Mouse (Mus musculus) left cerebral cortex, postnatal 10 days (tissue): ENCODE measurements at regions not wholly inside any gene's neighbourhood (a gene's known extent, or its start where the extent isn't known, plus 50 kb on each side); places are given as distances from the start of the nearest gene placed in this dataset.
A peak's percentile ranks its signal among the peaks of the same experiment; 100 is the strongest.
"Not testable (repeated sequence)": the region's sequence is repeated elsewhere in the genome, so short reads cannot be mapped to it uniquely, and the experiment has no call there.

ENCODE experiments used
- DNase-seq, 2 experiments: peaks; one replicate each; pipeline ENCODE4 v3.0.0; 2021 to 2022; ENCODE audit warnings: low spot score in 2 of 2, mixed read lengths in 1 of 2; ENCODE audit errors: extremely low spot score in 1 of 2
- intact Hi-C: fragments of 180-260 bp; cut with DNase I; formaldehyde crosslinking; loops from one replicate; pipeline ENCODE4 v1.15.1; 2025

DNA sequence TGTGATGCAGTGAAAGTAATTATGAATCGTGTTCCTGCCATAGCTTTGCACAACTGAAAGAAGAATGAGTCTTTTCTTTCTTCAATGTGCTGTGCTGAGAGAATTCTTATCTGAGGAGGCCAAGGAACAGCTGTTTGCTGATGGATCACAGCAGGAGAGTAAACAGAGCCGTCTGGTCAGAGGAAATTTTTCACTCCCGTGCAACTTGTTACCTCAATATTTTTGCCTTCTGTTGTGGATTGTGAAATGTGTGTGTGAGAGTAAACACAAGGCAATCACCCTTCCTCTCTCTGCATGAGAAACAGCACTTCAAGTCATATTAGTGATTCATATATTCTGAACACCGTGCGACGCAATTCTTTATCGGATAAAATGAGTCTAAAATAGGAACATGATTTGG is 171.9 kb downstream of the Epm2a start:
- intact Hi-C loops, result no loop called here
- DNase-seq, result no peak

DNA sequence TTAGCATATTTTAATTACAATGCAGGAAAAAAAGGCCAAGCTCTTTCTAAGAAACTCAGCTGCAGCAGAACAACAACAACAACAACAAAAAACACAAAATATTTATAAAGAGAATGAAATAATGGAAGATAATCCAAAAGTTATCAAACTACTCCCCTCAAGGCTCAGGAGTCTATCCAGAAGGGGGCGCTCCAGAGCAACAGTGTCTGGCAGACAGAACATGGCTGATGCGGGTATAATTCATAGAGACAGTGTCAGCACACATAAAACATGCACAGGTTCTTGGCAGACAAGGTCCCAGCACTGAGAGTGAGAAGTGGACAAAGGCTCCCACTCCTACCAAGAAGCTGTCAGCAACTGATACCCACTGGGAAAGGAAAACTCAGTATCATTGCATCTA is 173.9 kb downstream of the Epm2a start:
- no peak for DNase-seq
- intact Hi-C loops, result no loop called here

DNA sequence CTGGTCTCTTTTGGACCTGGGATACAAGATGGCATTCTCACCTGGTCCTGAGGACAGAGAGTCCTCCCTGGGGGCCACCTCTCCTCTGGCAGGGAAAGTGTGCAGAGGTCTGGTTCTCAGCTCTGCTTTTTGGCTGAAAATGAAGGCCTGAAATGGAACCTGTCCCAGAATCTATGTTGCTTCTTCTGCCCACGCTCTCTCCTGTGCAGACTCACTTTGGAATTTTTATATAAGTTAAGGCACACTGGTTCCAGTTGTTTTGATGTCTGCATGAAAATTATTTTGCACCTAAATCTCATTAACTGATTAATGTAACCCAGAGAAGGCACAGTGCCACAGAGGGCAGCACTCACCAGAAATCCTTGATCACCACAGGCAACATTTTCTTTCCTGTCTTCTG is 188.1 kb downstream of the Epm2a start:
- intact Hi-C loops, result no loop called here
- no peak for DNase-seq

DNA sequence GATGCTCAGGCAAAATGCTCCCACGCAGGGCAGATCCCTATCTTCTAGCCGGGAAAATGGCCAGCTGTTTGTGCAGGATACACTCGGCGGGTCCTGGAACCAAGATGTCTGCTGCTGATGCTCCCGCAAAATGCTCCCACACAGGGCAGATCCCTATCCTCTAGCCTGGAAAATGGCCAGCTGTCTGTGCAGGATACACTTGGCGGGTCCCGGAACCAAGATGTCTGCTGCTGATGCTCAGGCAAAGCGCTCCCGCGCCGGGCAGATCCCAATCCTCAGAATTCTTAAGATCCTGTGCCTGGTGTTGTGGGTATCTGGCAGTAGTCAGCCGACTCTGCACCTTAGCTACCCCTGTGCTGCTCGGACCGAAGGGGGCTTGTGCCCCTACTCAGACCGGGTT is 212.2 kb downstream of the Epm2a start:
- intact Hi-C loops, DNase-seq: not testable (repeated sequence)

DNA sequence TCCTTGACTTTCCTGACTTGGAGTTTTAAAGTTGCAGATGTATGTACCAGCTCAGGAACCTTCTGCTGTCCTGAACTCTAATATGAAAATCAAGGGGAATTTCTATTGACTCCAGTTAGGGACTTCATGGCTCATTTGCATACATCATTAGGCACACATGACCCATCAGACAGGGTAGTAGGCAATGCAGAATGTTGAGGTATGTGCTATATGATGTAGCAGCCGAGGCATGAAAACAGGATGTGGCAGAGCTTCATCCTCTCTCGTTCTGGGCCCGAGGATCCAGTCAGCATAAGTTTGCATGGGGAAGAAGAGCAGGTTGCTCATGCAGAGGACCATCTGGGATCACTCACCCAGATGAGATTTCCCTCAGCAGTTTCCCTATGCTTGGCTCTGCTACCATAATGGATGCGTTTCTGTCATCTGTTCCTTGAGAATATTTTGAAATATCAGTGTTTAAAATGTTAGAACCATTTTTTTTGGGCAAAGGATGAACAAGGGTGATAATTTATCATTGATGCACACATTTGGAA is 227.4 kb downstream of the Epm2a start:
- intact Hi-C loops, result no loop called here
- DNase-seq, result peak in 1 of 2 experiments; percentile 10

DNA sequence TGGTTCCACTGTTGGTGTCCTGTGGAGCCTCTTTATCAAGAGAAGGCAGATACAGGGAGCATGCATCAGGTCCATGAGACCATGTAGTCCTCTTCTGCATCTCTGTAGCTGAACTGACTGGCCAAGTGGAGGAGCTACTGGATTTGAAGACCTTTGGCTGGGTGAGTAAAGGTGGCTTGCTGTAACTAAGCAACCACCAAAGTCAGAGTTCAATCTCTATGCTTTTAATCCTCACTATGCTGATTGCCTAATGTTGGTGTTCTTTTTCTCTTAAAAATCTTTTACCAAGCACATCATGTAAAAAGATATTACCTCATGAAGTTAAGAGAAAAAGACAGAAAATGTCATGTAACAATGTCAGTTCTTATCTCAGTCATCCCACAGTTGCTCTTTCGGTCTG is 265.2 kb downstream of the Epm2a start:
- intact Hi-C loops, result no loop called here
- DNase-seq, result no peak

DNA sequence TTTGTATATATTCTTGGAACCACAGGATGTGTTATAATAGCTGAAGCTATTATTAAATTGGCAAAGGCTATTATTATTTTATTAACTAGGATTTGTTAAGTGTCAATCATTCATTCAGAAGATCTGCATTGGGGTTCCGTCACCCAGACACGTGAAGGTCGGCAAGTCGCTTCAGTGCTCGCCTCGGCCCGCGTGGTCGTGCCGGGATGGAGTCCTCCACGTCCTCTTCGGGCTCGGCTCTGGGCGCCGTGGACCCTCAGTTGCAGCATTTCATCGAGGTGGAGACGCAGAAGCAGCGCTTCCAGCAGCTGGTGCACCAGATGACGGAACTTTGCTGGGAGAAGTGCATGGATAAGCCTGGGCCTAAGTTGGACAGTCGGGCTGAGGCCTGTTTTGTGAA is 265.9 kb downstream of the Epm2a start:
- intact Hi-C loops, DNase-seq: not testable (repeated sequence)

DNA sequence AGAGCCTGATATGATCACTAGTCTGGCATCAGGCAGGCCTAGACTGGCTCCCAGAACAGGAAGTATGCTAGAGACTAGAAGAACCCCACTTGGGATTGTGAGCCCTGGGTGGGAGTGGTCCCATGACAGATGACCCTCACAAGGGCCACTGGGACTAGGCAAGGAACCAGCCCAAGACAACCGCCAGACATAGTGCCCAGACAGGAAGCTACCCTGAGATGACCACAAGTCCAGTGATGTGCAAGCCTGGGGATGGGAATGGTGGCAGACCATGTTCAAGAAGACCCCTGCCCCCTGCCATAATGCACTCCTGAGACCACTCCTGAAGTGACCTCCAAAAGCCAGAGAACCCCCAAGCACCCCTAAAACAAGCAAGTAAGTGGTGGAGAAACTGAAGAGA is 304.9 kb downstream of the Epm2a start:
- DNase-seq, result no peak
- intact Hi-C loops, result no loop called here

DNA sequence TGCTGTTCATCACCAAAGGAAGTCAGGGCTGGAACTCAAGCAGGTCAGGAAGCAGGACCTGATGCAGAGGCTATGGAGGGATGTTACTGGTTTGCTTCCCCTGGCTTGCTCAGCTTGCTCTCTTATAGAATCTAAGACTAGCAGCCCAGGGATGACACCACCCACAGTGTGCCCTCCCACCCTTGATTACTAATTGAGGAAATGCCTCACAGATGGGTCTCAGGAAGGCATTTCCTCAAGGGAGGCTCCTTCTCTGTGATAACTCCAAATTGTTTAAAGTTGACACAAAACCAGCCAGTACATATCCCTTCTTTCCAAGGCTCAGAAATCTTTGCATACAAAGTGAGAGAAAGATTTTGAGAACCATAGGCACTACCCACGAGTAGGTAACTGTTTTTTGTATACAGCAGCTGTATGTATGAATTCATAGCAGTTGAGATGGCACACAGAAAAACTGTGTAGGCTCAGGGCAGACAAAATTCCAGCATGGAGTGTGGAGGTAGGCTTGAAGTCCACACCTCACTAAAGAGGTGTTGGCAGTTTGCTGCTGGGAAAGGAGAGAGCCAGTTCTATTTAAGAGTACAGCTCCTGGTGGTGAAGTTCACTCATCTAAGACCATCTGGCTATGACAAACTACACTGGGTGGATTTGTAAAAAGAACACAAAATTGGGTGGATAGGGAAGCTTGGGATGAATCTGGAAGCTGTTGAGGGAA is 317.0 kb downstream of the Epm2a start:
- DNase-seq, result no peak
- intact Hi-C loops, result no loop called here

DNA sequence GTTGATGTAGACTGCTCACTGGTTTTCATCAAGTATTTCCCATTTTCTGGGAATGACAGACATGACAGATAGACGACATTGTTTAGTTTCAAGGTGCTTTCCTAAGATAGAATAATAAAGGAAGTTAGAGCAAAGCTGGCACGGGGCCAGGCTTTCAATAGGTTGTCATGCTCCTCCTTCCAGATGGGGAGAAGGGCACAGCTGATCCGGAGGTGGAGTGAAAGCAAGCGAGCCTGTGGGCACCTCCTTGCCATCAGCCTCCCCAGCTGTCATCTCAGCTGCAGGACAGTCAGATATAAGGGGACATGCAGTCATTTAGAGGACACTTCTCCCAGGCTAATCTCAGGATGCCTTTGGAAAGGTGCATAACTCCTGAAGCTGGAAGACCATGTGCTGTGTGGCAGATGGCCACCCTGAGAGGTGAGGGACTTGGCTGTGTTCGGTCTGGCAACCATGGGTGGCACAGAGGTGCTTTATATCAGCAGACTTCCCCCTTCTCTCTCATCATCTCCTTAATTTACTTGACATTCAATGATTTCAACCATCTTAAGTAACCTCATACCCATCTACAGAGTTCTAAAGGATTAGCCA is 318.6 kb downstream of the Epm2a start:
- DNase-seq, result peak in 1 of 2 experiments; percentile 20
- intact Hi-C loops, result no loop called here

DNA sequence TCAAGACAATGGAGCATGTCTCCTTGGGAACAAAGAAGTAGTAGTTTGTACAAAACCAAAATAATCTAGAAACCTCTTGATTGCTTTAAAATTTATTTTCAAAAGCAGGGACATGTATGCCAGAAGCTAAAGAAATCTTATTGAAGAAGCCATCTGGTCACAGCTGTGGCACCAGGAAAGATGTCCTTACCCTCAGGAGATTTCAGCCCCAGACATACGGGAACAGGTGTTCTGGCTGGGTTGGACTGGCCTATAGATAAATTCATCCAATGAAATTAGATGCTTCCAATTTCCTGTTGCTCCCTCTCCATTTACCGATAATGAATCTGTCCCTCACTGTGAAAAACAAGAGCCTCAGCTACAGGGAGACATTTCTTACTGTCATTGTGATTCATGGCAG is 366.5 kb downstream of the Epm2a start:
- intact Hi-C loops, result no loop called here
- DNase-seq, result no peak

DNA sequence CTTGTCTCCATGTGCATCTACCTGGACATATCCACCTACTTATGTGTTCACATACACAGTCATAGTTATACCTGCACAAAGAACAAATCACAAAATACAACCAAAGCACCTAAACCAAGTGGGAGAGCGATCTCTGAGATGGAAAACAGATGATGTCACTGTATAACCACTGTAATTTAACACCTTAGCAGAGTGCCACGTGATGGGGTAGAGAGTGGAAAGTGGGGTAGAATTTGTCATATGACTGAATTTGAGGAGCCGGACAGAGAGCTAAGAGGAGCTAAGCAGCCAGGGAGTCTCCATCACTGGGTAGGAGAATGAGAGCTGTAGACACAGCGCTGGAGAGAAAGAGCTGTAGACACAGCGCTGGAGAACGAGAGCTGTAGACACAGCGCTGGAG is 381.6 kb downstream of the Epm2a start:
- no peak for DNase-seq
- intact Hi-C loops, result no loop called here

DNA sequence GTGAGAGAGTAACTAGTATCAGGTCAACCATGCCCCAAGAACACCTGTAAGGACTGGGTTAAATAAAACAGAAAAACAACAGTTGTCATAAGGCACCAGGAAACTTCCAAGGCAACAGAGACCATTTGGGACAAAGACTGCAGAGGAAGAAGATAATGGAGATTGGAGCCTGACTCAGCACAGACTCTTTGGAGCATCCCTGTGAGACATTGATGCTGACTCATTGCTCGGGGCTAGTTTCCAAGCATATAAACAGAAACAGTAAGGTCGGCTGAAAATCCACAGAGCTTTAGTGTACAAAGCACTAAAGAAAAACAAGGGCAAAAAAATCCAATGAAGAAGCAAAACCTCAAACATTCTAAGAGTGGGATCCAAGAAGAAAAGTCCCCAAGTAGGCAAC is 386.3 kb downstream of the Epm2a start:
- intact Hi-C loops, result no loop called here
- DNase-seq, result no peak

DNA sequence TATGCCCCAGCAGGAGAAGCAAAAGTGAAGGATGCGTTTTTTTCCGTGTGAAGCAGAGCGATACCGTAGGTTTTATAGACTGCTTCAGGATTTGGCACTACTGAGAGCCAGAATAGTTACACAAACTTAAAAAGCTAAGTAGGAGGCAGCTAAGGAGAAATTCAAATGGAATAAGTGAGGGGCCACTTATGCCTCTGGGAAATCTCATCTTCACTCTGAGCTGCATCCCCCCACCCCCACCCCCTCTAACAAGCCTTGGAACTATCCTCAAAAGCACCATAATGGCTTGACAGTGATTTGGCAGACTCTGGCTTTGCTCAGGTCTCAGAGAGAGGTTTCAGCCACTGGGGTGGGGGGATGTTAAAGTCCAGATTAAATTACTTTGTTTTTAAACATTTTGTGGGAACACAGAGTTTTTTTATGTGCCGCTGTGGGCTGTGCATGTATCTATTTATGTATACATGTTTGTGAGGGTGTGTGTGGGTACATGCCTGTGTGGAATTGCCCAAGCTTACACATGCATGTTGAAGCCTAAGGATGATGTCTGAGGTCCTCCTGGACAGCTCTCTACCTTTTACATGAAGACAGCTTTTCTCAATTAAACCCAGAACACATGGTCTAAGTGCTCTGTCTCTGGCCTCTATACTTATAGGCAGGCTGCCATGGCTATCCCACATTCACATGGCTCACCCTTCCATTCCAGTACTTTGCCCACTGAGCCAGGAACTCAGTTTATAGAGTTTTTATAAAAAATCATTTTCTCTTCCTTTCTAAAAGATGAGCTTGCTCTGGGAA is 396.6 kb downstream of the Epm2a start:
- DNase-seq, result no peak
- intact Hi-C loops, result no loop called here

DNA sequence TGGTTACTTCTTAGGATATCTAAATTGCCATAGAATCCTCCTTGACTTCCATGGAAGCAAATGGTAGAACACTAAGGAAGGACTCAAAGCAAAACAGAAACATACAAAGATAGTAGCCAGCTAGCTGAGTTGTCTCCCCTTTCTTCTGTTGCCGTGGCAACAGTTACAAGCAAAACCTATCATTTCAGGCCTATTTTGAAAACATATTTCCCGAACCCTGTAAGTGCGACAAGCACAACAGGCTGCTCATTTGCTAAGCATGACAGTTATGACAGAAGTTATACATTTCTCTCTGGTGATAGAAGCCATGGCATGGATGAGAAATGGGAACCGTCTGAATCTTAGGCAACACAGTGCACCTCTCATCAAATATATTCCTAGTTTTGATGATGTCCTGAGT is 402.4 kb downstream of the Epm2a start:
- DNase-seq, result no peak
- intact Hi-C loops, result no loop called here

DNA sequence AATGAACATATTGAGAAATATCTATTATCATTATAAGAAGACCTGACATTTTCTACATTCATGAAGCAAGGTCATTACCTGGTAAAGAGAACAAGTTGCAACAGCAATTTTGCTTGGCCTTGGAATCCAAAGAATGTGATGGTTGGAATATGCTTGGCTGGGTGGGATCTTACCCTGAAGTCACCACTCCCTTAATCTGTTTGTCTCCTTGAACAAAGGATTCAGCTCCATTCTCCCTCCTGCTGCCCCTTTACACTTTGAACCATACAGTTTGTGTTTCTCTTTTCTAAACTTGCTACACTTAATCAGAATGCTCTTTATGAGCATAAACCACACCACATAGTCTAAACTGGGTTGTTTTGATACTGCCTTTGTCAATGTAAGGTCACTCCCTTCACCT is 403.8 kb downstream of the Epm2a start:
- DNase-seq, result no peak
- intact Hi-C loops, result no loop called here

DNA sequence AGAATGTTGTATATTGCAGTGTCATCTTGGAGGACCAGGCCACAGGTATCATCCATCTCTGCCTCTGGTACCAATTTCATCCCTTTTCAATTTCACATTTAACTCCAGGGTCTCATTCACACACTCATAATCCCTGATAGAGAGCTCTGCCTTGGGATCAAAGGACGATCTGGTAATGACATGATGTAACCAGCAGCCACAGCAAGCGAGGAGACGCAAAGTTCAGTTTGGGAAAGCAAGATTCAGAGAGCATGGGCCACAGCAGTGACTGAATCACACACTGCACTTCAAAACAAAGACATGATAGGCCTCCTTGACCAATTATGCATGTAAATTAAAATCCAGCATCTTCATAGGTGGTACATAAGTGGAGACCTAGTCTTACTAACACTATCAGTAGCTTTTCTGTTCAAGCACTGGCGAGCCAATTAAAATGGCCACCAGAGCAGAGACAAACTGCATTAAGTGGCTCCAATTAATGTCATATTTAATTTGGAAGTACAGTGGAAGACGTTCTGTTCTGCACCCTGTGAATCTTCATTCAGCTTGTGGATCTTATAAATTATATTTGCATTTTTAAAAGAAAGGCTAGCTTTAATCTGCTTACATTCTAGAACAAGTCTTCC is 412.0 kb downstream of the Epm2a start:
- intact Hi-C loops, result no loop called here

DNA sequence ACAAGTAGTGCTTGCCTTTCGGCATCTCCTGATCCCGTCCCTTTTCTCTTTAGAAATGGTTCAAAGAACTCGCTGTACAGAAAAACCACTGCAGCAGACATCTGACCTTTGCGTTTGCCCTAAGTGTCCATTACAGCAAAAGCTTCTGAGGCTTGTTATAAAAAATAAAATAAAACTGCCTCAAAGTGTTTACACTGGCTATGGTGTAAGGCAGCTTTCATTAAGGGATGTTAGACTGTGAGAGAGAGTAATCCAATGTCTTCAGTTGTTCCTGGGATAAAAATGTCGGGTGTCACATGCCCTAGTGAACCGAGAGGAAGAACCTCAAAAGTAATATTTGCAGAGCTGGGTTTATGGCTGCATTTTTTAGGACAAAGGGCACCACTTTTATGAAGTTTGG is 434.7 kb downstream of the Epm2a start:
- no peak for DNase-seq
- intact Hi-C loops, result no loop called here

More for the DNA sequence above, 412.0 kb downstream of the Epm2a start:
- DNase-seq, result no peak

DNA sequence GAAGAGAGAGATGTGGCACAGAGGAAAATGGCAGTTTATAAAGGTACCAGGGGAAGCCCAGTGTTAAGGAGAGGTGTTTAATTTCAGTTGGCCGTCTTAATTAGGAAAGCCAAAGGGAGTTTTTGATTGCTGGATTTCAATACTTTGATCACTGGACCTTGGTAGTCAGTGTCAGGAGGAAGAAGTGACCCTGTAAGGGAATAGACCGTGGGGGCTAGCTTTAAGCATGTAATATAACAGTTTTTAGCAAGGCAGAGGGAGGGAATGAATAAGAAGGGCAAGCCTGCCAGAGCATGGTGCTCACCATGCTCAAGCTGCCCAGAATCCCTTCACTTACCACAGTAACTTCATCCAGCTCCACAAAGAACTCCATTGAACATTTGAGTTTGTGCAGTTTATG is 437.1 kb downstream of the Epm2a start:
- intact Hi-C loops, result no loop called here

DNA sequence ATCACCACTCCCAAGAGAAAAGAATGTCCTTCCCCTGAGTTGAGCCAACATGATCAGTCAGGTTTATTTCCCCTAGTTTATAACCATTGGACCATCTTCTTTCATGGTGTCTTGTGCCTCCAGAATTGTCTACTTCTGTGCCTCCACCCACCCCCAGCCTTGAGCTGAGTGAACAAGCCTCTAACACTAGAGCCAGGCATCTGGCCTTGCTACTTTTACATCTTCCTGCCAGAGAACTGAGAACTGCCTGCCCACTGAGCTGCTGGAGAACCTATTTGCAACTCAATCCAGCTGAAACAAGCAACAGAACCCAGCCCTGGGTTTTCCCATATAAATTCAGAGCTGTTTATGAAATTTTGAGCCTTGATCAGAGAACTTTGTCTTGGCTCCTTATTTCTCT is 444.0 kb downstream of the Epm2a start:
- DNase-seq, result no peak
- intact Hi-C loops, result no loop called here

More for the DNA sequence above, 437.1 kb downstream of the Epm2a start:
- no peak for DNase-seq
